Mouse (Mus musculus): ENCODE measurements around the gene Efnb1. TPM values are rescaled to one million over a fixed set of nuclear protein-coding genes. Genes with fewer than 3 reads are reported as not detected.

The Efnb1 gene
- polyA plus RNA-seq, 2 experiments: 2.4 to 3.6 TPM

DNA sequence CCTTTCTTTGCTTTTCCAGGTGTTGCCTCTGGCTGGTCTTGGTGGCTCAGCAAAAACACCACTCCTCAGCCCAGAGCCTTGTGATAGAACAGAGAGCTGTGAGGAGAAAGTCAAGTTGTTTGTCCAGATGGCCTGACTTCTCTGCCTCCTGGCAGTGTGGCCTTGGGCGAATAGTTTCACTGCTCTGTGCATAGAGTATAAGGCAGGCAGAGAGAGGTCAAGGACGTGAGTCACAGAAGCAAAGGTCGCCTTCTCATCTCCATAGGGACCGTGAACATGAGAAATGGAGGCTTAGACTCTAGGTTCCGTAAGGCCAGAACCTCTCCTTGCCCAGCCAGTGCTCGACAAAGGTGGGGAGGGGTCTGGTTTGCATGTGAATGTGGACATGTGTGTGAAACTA is 3.4 kb upstream of the Efnb1 start:
- WGBS (ENCODE audit: insufficient replicate concordance): 46% methylated on average over 6 of the region's 6 CpGs
- no peak for ATAC-seq (ENCODE audit: insufficient read depth)
- Histone ChIP-seq H3K36me3 (replicated peaks; ENCODE audit: control insufficient read depth, insufficient read depth, low read depth) (no peaks in the 10 kb centered on the region), H3K4me3 (ENCODE audit: insufficient read depth in 1 of 2, low read depth in 2 of 2, low read length in 2 of 2) (no peak overlapping the region), H3K9me3 (ENCODE audit: control insufficient read depth, low read length) (no peaks in the 10 kb centered on the region), H3K27me3 (ENCODE audit: control insufficient read depth, insufficient read depth, low read length) (peaks cover 5% of the 10 kb centered on the region; the same call in 1 of the 2 replicates), H3K27ac (no peak overlapping the region), H3K4me1 (replicated peaks; ENCODE audit: control insufficient read depth in 2 of 2, insufficient read depth in 2 of 2, low read length in 1 of 2) (no peaks in the 10 kb centered on the region), H3K9ac (replicated peaks) (no peak overlapping the region), H3K4me2 (ENCODE audit: low read depth) (no peak overlapping the region)
- DNase-seq (ENCODE audit: low read depth in 3 of 3, low spot score in 3 of 3): no peak
- TF ChIP-seq EP300 (IDR thresholded peaks at IDR 0.05; ENCODE audit: low read depth) (no peak), CTCF (IDR thresholded peaks at IDR 0.05; ENCODE audit: low read depth) (no peak)

DNA sequence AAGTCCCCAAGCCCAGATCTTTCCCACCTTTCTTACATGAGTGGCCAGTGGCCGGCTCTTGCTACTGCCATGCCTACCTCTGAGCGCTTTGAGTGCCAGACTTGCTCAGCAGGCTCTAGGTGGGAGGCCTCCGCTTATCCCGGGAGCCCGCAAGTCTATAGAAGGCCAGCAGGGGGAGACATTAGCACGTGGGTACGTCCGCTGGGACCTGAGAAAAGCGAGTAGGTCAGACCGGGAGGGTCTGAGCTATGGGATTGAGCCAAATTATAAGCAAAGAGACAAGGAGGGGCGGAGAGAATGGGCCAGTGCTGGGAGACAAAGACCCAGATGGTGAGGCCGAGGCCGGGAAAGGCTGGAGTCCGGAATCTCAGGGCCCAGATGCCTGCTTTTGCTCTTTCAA is 1.0 kb upstream of the Efnb1 start:
- no peak overlapping the region for H3K9ac ChIP-seq (replicated peaks)

DNA sequence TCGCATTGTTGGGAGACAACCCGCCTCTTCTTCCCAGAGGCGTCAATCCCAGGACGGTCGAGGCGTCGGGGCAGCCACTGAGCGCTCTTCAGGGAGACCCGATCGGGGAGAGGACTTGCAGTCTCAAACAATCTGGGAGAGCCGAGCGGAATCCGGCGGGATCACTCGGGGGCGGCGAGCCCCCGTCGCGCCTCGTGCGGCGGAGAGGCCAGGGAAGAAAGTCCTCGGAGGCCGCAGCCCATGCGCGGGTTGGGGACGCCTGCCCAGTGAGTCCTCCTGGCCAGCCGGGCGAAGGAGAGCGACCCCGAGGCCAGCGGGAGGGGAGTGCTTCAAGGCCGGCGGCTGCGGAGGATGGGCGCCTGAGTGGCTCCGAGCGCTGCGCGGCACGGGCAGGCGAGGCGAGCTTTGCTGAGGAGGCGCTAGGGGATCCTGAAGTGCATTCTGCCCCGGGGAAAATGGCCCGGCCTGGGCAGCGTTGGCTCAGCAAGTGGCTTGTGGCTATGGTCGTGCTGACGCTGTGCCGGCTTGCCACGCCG is 569 bp downstream of the Efnb1 start:
- H3K36me3 ChIP-seq (replicated peaks; ENCODE audit: control insufficient read depth, insufficient read depth, low read depth): no peaks in the 10 kb centered on the region
- TF ChIP-seq EP300 (IDR thresholded peaks at IDR 0.05; ENCODE audit: low read depth) (no peak), CTCF (IDR thresholded peaks at IDR 0.05; ENCODE audit: low read depth) (no peak)
- ATAC-seq (ENCODE audit: insufficient read depth): no peak
- DNase-seq (ENCODE audit: low read depth in 3 of 3, low spot score in 3 of 3): no peak
- no peaks in the 10 kb centered on the region; a peak in 1 of 4 replicates for H3K4me1 ChIP-seq (replicated peaks; ENCODE audit: control insufficient read depth in 2 of 2, insufficient read depth in 2 of 2, low read length in 1 of 2)
- no peaks in the 10 kb centered on the region for H3K9me3 ChIP-seq (ENCODE audit: control insufficient read depth, low read length)
- peak overlapping the region; percentile 59 for H3K4me2 ChIP-seq (ENCODE audit: low read depth)
- H3K9ac ChIP-seq (replicated peaks): 0 out of 2 replicates have a peak overlapping the region, but pooled peaks have one; percentile 9
- WGBS (ENCODE audit: insufficient replicate concordance): 18% methylated on average over 51 of the region's 53 CpGs
- peak overlapping the region; percentile 29 to 53 for H3K4me3 ChIP-seq (ENCODE audit: insufficient read depth in 1 of 2, low read depth in 2 of 2, low read length in 2 of 2)
- no peak overlapping the region for H3K27ac ChIP-seq
- peaks cover 8% of the 10 kb centered on the region for H3K27me3 ChIP-seq (ENCODE audit: control insufficient read depth, insufficient read depth, low read length)

More for the DNA sequence above, 1.0 kb upstream of the Efnb1 start:
- Histone ChIP-seq H3K4me2 (ENCODE audit: low read depth) (peak overlapping the region; percentile 59), H3K9me3 (ENCODE audit: control insufficient read depth, low read length) (no peaks in the 10 kb centered on the region), H3K27ac (no peak overlapping the region), H3K36me3 (replicated peaks; ENCODE audit: control insufficient read depth, insufficient read depth, low read depth) (no peaks in the 10 kb centered on the region), H3K4me3 (ENCODE audit: insufficient read depth in 1 of 2, low read depth in 2 of 2, low read length in 2 of 2) (no peak overlapping the region), H3K27me3 (ENCODE audit: control insufficient read depth, insufficient read depth, low read length) (peaks cover 8% of the 10 kb centered on the region), H3K4me1 (replicated peaks; ENCODE audit: control insufficient read depth in 2 of 2, insufficient read depth in 2 of 2, low read length in 1 of 2) (no peaks in the 10 kb centered on the region)
- 16% methylated on average over 14 of the region's 14 CpGs for whole genome bisulfite sequencing (ENCODE audit: insufficient replicate concordance)
- DNase-seq (ENCODE audit: low read depth in 3 of 3, low spot score in 3 of 3) (peak; percentile 36 to 40 (median 39)), ATAC-seq (ENCODE audit: insufficient read depth) (peak; percentile 22; the same call in 1 of the 2 replicates)
- TF ChIP-seq EP300 (IDR thresholded peaks at IDR 0.05; ENCODE audit: low read depth) (no peak), CTCF (IDR thresholded peaks at IDR 0.05; ENCODE audit: low read depth) (peak; percentile 82)

DNA sequence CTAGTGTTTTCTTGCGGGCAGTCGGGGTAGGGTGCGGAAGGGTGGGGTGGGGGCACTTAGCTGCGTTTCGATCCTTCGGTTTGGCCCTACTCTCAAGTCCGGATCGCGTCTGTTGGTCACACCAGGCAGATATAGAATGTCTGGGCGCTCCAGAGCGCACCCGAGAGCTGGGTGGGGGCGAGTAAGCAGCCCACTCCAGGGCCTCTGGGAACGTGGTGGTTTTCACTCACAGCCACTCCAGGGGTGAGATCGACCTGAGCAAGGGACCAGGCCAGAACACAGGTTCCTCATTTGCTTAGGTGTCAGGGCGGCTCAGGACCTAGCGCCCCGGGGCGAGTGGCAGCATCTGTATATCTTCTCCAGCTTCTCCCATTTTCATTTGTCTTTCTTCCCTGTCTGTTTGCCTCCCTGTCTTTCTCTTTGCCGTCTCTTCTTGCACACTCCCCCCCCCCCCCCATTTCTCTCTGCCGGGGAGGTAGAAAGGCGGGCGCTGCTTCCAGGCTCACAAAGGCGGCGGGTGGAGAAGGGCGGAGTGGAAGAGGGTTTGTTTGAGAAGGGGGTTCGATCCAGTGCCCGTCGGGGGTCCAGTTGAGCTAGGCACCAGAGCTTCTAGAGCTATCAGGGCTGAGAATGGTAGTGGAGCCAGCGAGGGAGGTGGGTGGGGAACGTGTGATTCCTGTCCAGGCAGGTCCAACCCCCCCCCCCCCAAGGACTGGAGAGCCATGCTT is 1.4 kb downstream of the Efnb1 start:
- DNase-seq (ENCODE audit: low read depth in 3 of 3, low spot score in 3 of 3) (no peak), ATAC-seq (ENCODE audit: insufficient read depth) (no peak)
- no peaks in the 10 kb centered on the region for H3K9me3 ChIP-seq (ENCODE audit: control insufficient read depth, low read length)
- no peak overlapping the region for H3K27ac ChIP-seq
- H3K36me3 ChIP-seq (replicated peaks; ENCODE audit: control insufficient read depth, insufficient read depth, low read depth): no peaks in the 10 kb centered on the region
- peak overlapping the region; percentile 59 for H3K4me2 ChIP-seq (ENCODE audit: low read depth)
- H3K4me3 ChIP-seq (ENCODE audit: insufficient read depth in 1 of 2, low read depth in 2 of 2, low read length in 2 of 2): peak overlapping the region; percentile 29 to 53
- TF ChIP-seq CTCF (IDR thresholded peaks at IDR 0.05; ENCODE audit: low read depth) (no peak), EP300 (IDR thresholded peaks at IDR 0.05; ENCODE audit: low read depth) (no peak)
- H3K9ac ChIP-seq (replicated peaks): no peak overlapping the region
- 18% methylated on average over 30 of the region's 31 CpGs for WGBS (ENCODE audit: insufficient replicate concordance)
- no peaks in the 10 kb centered on the region; a peak in 1 of 4 replicates for H3K4me1 ChIP-seq (replicated peaks; ENCODE audit: control insufficient read depth in 2 of 2, insufficient read depth in 2 of 2, low read length in 1 of 2)
- H3K27me3 ChIP-seq (ENCODE audit: control insufficient read depth, insufficient read depth, low read length): peaks cover 8% of the 10 kb centered on the region
